16 mouse cellular contexts compared by ENCODE assay signal in genomic region chr13:97503955-97504739, GRCm38 (mm10).
"Had no signal": no experiment of that assay in that cellular context is flagged by ENCODE, and none has a peak within 500 bp of the region (broad histone marks: within the 10 kb centered on the region; RNA-seq: fewer than 3 reads in every experiment).

No protein-coding gene starts in this region.

- H3K36me3 ChIP-seq: limb, embryonic 15.5 days; liver, embryonic 12.5 days; midbrain, embryonic 10.5 days; neural tube, embryonic 13.5 days had no signal

- H3K9ac ChIP-seq: limb, embryonic 15.5 days; liver, embryonic 12.5 days; lung, embryonic 14.5 days; neural tube, embryonic 13.5 days had no signal

- H3K4me1 ChIP-seq: limb, embryonic 15.5 days; liver, embryonic 12.5 days; neural tube, embryonic 13.5 days had no signal

- H3K27ac ChIP-seq: limb, embryonic 15.5 days; liver, embryonic 12.5 days; midbrain, embryonic 10.5 days; neural tube, embryonic 13.5 days had no signal

- H3K9me3 ChIP-seq: limb, embryonic 15.5 days; liver, embryonic 12.5 days; midbrain, embryonic 10.5 days; neural tube, embryonic 13.5 days had no signal

- ATAC-seq: liver, embryonic 12.5 days; midbrain, embryonic 16.5 days had no signal

- DNase-seq: kidney, postnatal 36 days; layer of hippocampus, adult 9-11 months; layer of hippocampus, postnatal 36 days; lung, embryonic 14.5 days; lung, postnatal 10 days; lung, postnatal 4 days; retina, postnatal 1 day; right cerebral cortex, postnatal 4 days; spleen, adult 18-20 months; thymus, adult 18-20 months; thymus, postnatal 14 days had no signal

- H3K4me3 ChIP-seq: limb, embryonic 15.5 days; liver, embryonic 12.5 days; midbrain, embryonic 10.5 days; neural tube, embryonic 13.5 days had no signal

- H3K4me2 ChIP-seq: limb, embryonic 15.5 days; liver, embryonic 12.5 days; lung, embryonic 14.5 days; neural tube, embryonic 13.5 days had no signal

- H3K27me3 ChIP-seq: limb, embryonic 15.5 days; neural tube, embryonic 13.5 days had no signal
